Mouse (Mus musculus): ENCODE data around the gene Pde4c. TPM values are rescaled to one million over a fixed set of nuclear protein-coding genes. Genes with fewer than 3 reads are reported as not detected.

The Pde4c gene
- total and polyA plus RNA-seq, 3 experiments, result 2.3 to 6.5 (median 4.7) TPM

DNA sequence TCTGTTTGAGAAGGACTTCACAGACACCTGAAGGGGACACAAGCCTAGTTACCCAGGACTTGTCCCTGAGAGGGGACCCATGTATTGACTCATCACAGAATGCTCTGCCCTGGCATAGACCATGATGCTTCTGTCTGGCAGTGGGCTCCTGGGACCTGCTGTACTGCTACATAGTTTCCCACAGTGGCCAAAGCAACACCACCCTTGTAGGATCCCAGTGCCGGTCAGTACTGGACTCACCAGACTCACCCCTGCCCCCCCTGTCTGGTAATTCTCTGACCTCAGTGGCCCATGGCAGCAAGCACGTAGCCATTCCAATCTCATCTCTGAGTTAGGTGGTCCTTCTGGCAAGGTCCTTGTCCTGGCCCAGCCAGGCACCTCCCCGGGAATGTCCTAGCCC, 35.4 kb upstream of the Pde4c start:
- Histone ChIP-seq H3K4me3 (replicated peaks in 1 of 3; ENCODE audit: low read depth in 2 of 3, low read length in 2 of 3, poor library complexity in 1 of 3) (no peak overlapping the region), H3K9me3 (replicated peaks; ENCODE audit: low read length) (no peaks in the 10 kb centered on the region), H3K79me2 (replicated peaks; ENCODE audit: control insufficient read depth, extremely low read depth, insufficient read depth, poor library complexity, severe bottlenecking) (no peaks in the 10 kb centered on the region), H3K27ac (ENCODE audit: insufficient read depth, low read depth) (no peak overlapping the region), H3K4me2 (ENCODE audit: insufficient read depth, low read depth, poor library complexity, severe bottlenecking) (no peak overlapping the region), H3K36me3 (replicated peaks in 1 of 2; ENCODE audit: control insufficient read depth in 1 of 2, insufficient read depth in 1 of 2, low read length in 1 of 2) (no peaks in the 10 kb centered on the region), H3K9ac (ENCODE audit: insufficient read depth, low read depth) (no peak overlapping the region), H3K4me1 (ENCODE audit: control insufficient read depth in 1 of 2, insufficient read depth in 2 of 2) (peaks cover 7 to 47% of the 10 kb centered on the region in 2 experiments), H3K27me3 (replicated peaks) (no peaks in the 10 kb centered on the region)
- TF ChIP-seq RAD21 (IDR thresholded peaks at IDR 0.05; ENCODE audit: low read depth, low read length) (no peak), MAFK (IDR thresholded peaks at IDR 0.05; ENCODE audit: insufficient replicate concordance, low read length) (no peak), KAT2A (IDR thresholded peaks at IDR 0.05; ENCODE audit: insufficient replicate concordance, low read length) (no peak), E2F4 (IDR thresholded peaks at IDR 0.05; ENCODE audit: insufficient replicate concordance, low read depth, low read length) (no peak), POLR2AphosphoS2 (IDR thresholded peaks at IDR 0.05; ENCODE audit: low read depth, low read length) (no peak)
- dilution Hi-C loops (cut with MboI; ENCODE audit: extremely low pct_ligation_motif_present, extremely low pct_unique_long_range_greater_than_20kb, low sequenced_read_pairs), result no loop called here
- no peak for DNase-seq (ENCODE audit: extremely low read depth)
- in situ Hi-C loops (cut with MboI; ENCODE audit: low pct_ligation_motif_present, low pct_unique_long_range_greater_than_20kb, low sequenced_read_pairs), result no loop called here

DNA sequence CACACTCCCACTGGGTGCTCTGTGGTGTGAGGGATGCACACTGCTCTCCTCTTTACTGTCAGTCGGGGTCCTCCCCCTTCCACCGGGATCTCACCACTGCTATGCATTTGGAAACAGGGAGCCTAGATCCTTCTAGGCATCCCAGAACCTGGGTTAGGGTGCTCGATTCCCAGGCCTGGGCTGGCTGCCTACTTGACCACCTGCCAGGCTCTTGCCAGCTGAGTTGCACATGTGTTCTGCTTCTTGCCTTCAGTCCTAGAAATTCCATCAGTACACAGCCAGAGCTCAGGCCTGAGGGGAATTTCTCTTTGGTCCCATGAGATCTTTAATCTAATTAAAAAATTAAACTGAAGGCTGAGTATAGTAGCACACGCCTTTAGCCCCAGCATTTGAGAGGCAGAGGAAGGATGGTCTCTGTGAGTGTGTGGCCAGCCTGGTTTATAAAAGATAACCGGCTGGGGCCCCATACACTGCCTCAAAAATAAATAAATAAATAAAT, 33.6 kb upstream of the Pde4c start:
- TF ChIP-seq MAFK (IDR thresholded peaks at IDR 0.05; ENCODE audit: insufficient replicate concordance, low read length) (no peak), UBTF (IDR thresholded peaks at IDR 0.05; ENCODE audit: low read depth, low read length) (no peak), ZKSCAN1 (IDR thresholded peaks at IDR 0.05; ENCODE audit: borderline replicate concordance, low read depth, low read length) (no peak), CTCF (conservative IDR thresholded peaks at IDR 0.05 in 1 of 2, IDR thresholded peaks at IDR 0.05 in 1 of 2; ENCODE audit: low read depth in 2 of 2, low read length in 2 of 2) (no peak), SIN3A (IDR thresholded peaks at IDR 0.05; ENCODE audit: low read length) (no peak), RCOR1 (conservative IDR thresholded peaks at IDR 0.05; ENCODE audit: low read depth, low read length) (no peak), POLR2AphosphoS2 (IDR thresholded peaks at IDR 0.05; ENCODE audit: low read depth, low read length) (no peak), KAT2A (IDR thresholded peaks at IDR 0.05; ENCODE audit: insufficient replicate concordance, low read length) (no peak)
- DNase-seq (ENCODE audit: extremely low read depth), result no peak
- H3K4me1 ChIP-seq (ENCODE audit: control insufficient read depth in 1 of 2, insufficient read depth in 2 of 2), result peaks cover 18 to 48% of the 10 kb centered on the region in 2 experiments
- H3K4me3 ChIP-seq (replicated peaks in 1 of 3; ENCODE audit: low read depth in 2 of 3, low read length in 2 of 3, poor library complexity in 1 of 3), result no peak overlapping the region
- H3K79me2 ChIP-seq (replicated peaks; ENCODE audit: control insufficient read depth, extremely low read depth, insufficient read depth, poor library complexity, severe bottlenecking), result no peaks in the 10 kb centered on the region
- no peaks in the 10 kb centered on the region for H3K9me3 ChIP-seq (replicated peaks; ENCODE audit: low read length)
- in situ Hi-C loops (cut with MboI; ENCODE audit: low pct_ligation_motif_present, low pct_unique_long_range_greater_than_20kb, low sequenced_read_pairs) (no loop called here), dilution Hi-C loops (cut with MboI; ENCODE audit: extremely low pct_ligation_motif_present, extremely low pct_unique_long_range_greater_than_20kb, low sequenced_read_pairs) (no loop called here)
- H3K4me2 ChIP-seq (ENCODE audit: insufficient read depth, low read depth, poor library complexity, severe bottlenecking), result no peak overlapping the region
- no peak overlapping the region for H3K9ac ChIP-seq (ENCODE audit: insufficient read depth, low read depth)
- no peaks in the 10 kb centered on the region for H3K36me3 ChIP-seq (replicated peaks in 1 of 2; ENCODE audit: control insufficient read depth in 1 of 2, insufficient read depth in 1 of 2, low read length in 1 of 2)
- no peak overlapping the region for H3K27ac ChIP-seq (ENCODE audit: insufficient read depth, low read depth)
- no peaks in the 10 kb centered on the region for H3K27me3 ChIP-seq (replicated peaks)

DNA sequence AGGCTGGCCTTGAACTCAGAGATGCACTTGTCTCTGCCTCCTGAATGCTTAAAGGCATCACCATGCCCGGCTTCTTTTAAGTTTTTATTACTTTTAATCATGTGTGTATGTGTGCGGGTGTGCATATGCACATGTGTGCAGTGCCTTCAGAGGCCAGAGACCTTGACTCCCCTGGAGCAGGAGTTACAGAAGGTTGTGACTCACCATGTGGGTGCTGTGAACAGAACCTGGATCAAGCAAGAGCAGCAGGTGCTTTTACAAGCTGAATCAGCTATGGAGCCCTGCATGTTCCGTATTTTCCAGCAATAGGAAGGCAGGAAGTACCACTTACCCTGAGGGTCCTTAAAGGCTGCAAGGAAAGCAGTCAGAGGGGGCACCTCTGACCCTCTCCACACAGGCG, 32.3 kb upstream of the Pde4c start:
- Histone ChIP-seq H3K9me3 (replicated peaks; ENCODE audit: low read length) (no peaks in the 10 kb centered on the region), H3K9ac (ENCODE audit: insufficient read depth, low read depth) (no peak overlapping the region), H3K4me3 (replicated peaks in 1 of 3; ENCODE audit: low read depth in 2 of 3, low read length in 2 of 3, poor library complexity in 1 of 3) (no peak overlapping the region), H3K27ac (ENCODE audit: insufficient read depth, low read depth) (no peak overlapping the region), H3K4me1 (ENCODE audit: control insufficient read depth in 1 of 2, insufficient read depth in 2 of 2) (peaks cover 18 to 59% of the 10 kb centered on the region in 2 experiments), H3K4me2 (ENCODE audit: insufficient read depth, low read depth, poor library complexity, severe bottlenecking) (no peak overlapping the region), H3K36me3 (replicated peaks in 1 of 2; ENCODE audit: control insufficient read depth in 1 of 2, insufficient read depth in 1 of 2, low read length in 1 of 2) (no peaks in the 10 kb centered on the region), H3K27me3 (replicated peaks) (no peaks in the 10 kb centered on the region), H3K79me2 (replicated peaks; ENCODE audit: control insufficient read depth, extremely low read depth, insufficient read depth, poor library complexity, severe bottlenecking) (no peaks in the 10 kb centered on the region)
- no peak for DNase-seq (ENCODE audit: extremely low read depth)
- in situ Hi-C loops (cut with MboI; ENCODE audit: low pct_ligation_motif_present, low pct_unique_long_range_greater_than_20kb, low sequenced_read_pairs) (no loop called here), dilution Hi-C loops (cut with MboI; ENCODE audit: extremely low pct_ligation_motif_present, extremely low pct_unique_long_range_greater_than_20kb, low sequenced_read_pairs) (no loop called here)
- TF ChIP-seq MAFK (IDR thresholded peaks at IDR 0.05; ENCODE audit: insufficient replicate concordance, low read length) (no peak), SMC3 (IDR thresholded peaks at IDR 0.05; ENCODE audit: low read depth, low read length) (no peak), ETS1 (conservative IDR thresholded peaks at IDR 0.05; ENCODE audit: low read depth, low read length) (no peak), KAT2A (IDR thresholded peaks at IDR 0.05; ENCODE audit: insufficient replicate concordance, low read length) (no peak), JUND (conservative IDR thresholded peaks at IDR 0.05; ENCODE audit: low read depth, low read length) (no peak), ZMIZ1 (IDR thresholded peaks at IDR 0.05; ENCODE audit: low read depth, low read length) (no peak), CTCF (conservative IDR thresholded peaks at IDR 0.05 in 1 of 2, IDR thresholded peaks at IDR 0.05 in 1 of 2; ENCODE audit: low read depth in 2 of 2, low read length in 2 of 2) (no peak), RCOR1 (conservative IDR thresholded peaks at IDR 0.05; ENCODE audit: low read depth, low read length) (no peak), NRF1 (IDR thresholded peaks at IDR 0.05; ENCODE audit: low read depth, low read length) (no peak), POLR2AphosphoS2 (IDR thresholded peaks at IDR 0.05; ENCODE audit: low read depth, low read length) (no peak), TCF12 (IDR thresholded peaks at IDR 0.05; ENCODE audit: low read depth, low read length) (no peak), BHLHE40 (IDR thresholded peaks at IDR 0.05; ENCODE audit: low read depth, low read length) (no peak), NELFE (IDR thresholded peaks at IDR 0.05; ENCODE audit: low read depth, low read length) (no peak), IRF4 (IDR thresholded peaks at IDR 0.05; ENCODE audit: low read depth, low read length) (no peak), JUN (IDR thresholded peaks at IDR 0.05; ENCODE audit: insufficient read depth, low read depth, low read length) (no peak), TBP (conservative IDR thresholded peaks at IDR 0.05; ENCODE audit: low read depth, low read length) (no peak), CHD2 (IDR thresholded peaks at IDR 0.05; ENCODE audit: low read length) (no peak), USF2 (conservative IDR thresholded peaks at IDR 0.05; ENCODE audit: low read depth, low read length) (no peak), EP300 (IDR thresholded peaks at IDR 0.05; ENCODE audit: low read length) (no peak)

Data from CH12.LX (cell line).